In the genomic region with DNA sequence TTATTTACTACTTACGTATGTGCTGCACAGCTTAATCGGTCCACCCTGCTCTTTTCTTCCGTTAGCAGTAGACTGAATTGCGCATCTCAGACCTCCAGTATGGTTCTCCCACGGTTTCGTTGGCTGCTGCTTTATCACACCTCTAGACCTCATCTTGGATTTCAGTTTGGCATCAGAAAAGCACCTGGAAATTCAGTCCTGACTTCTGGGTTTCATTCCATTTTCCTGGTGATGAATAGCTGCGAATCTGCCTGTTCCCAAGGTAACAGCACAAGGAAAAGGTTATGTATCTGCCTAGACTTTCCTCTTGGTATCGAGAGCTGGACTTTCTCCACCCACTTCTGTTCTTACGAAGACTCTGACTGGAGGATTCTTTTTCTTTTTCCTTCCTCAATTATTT, we compare ENCODE assay signal across 9 mouse cellular contexts. TPM values are rescaled to one million over a fixed set of nuclear protein-coding genes. Genes with fewer than 3 reads are reported as not detected.
DNase-seq lines count a peak whose midpoint lies in the region; ATAC-seq and TF ChIP-seq lines count a peak whose summit lies in the region.
"Had no signal": no experiment of that assay in that cellular context is flagged by ENCODE, and none has a peak within 500 bp of the region (broad histone marks: within the 10 kb centered on the region; RNA-seq: fewer than 3 reads in every experiment).

A gene (minus strand): TSS at position 101 of the 400 bp plus-strand sequence.

- no peaks in the 10 kb centered on the region for H3K36me3 ChIP-seq in liver, embryonic 11.5 days (ENCODE audit: control insufficient read depth, insufficient read depth, low read length)
- no peaks in the 10 kb centered on the region for H3K36me3 ChIP-seq in forebrain, embryonic 12.5 days (replicated peaks)
- H3K36me3 ChIP-seq in limb, embryonic 12.5 days: no peaks in the 10 kb centered on the region
- no peaks in the 10 kb centered on the region for H3K36me3 ChIP-seq in small intestine, adult 2 months (ENCODE audit: control insufficient read depth, insufficient read depth, low read length)

- intact Hi-C loops in heart, postnatal 25 days (cut with DNase I): no loop called here

- no peak for DNase-seq in liver, embryonic 11.5 days (ENCODE audit: low spot score)
- no peak for DNase-seq in liver
- no peak for DNase-seq in heart, postnatal 25 days (ENCODE audit: low spot score)
- no peak for DNase-seq in thymus, postnatal 36 days

- TF ChIP-seq POLR2A in small intestine, adult 2 months (IDR thresholded peaks at IDR 0.05; ENCODE audit: low read depth, low read length): no peak

- H3K4me1 ChIP-seq in liver, embryonic 11.5 days (replicated peaks; ENCODE audit: control insufficient read depth, insufficient read depth, low read length): no peaks in the 10 kb centered on the region
- H3K4me1 ChIP-seq in forebrain, embryonic 12.5 days: peaks cover 9% of the 10 kb centered on the region
- H3K4me1 ChIP-seq in limb, embryonic 12.5 days (replicated peaks): peaks cover 4% of the 10 kb centered on the region; the same call in 1 of the 2 replicates
- H3K4me1 ChIP-seq in small intestine, adult 2 months (ENCODE audit: control insufficient read depth, insufficient read depth, insufficient read length, low read length): no peaks in the 10 kb centered on the region

- no peaks in the 10 kb centered on the region for H3K9me3 ChIP-seq in liver, embryonic 11.5 days (ENCODE audit: control insufficient read depth, low read length)
- H3K9me3 ChIP-seq in forebrain, embryonic 12.5 days: no peaks in the 10 kb centered on the region
- H3K9me3 ChIP-seq in limb, embryonic 12.5 days: no peaks in the 10 kb centered on the region

- H3K27me3 ChIP-seq in liver, embryonic 11.5 days (replicated peaks; ENCODE audit: control insufficient read depth, insufficient read depth, low read length): no peaks in the 10 kb centered on the region
- H3K27me3 ChIP-seq in forebrain, embryonic 12.5 days: no peaks in the 10 kb centered on the region
- H3K27me3 ChIP-seq in limb, embryonic 12.5 days: no peaks in the 10 kb centered on the region
- no peaks in the 10 kb centered on the region for H3K27me3 ChIP-seq in small intestine, adult 2 months (ENCODE audit: control insufficient read depth, insufficient read depth, low read length)

- H3K27ac ChIP-seq in liver, embryonic 11.5 days (ENCODE audit: low read depth, low read length): no peak within 1 kb of the TSS
- no peak within 1 kb of the TSS for H3K27ac ChIP-seq in forebrain, embryonic 12.5 days
- H3K27ac ChIP-seq in limb, embryonic 12.5 days: no peak within 1 kb of the TSS
- no peak within 1 kb of the TSS for H3K27ac ChIP-seq in small intestine, adult 2 months (ENCODE audit: insufficient read depth, low read depth, low read length)

- WGBS in liver, embryonic 11.5 days: 85% methylated on average over 9 of the region's 9 CpGs
- 93% methylated on average over 9 of the region's 9 CpGs for WGBS in forebrain, embryonic 12.5 days
- 84% methylated on average over 9 of the region's 9 CpGs for WGBS in limb, embryonic 12.5 days
- 91% methylated on average over 9 of the region's 9 CpGs for WGBS in small intestine, adult 2 months

- no peak within 1 kb of the TSS for H3K9ac ChIP-seq in liver, embryonic 11.5 days (ENCODE audit: low read depth, low read length)
- H3K9ac ChIP-seq in forebrain, embryonic 12.5 days: no peak within 1 kb of the TSS
- H3K9ac ChIP-seq in limb, embryonic 12.5 days (replicated peaks): no peak within 1 kb of the TSS

- H3K4me2 ChIP-seq in liver, embryonic 11.5 days: no peak within 1 kb of the TSS
- H3K4me2 ChIP-seq in forebrain, embryonic 12.5 days: no peak within 1 kb of the TSS
- H3K4me2 ChIP-seq in limb, embryonic 12.5 days: no peak within 1 kb of the TSS

- H3K4me3 ChIP-seq in liver, embryonic 11.5 days (ENCODE audit: low read depth, low read length): no peak within 1 kb of the TSS
- H3K4me3 ChIP-seq in forebrain, embryonic 12.5 days (replicated peaks): no peak within 1 kb of the TSS
- H3K4me3 ChIP-seq in limb, embryonic 12.5 days (replicated peaks): no peak within 1 kb of the TSS
- H3K4me3 ChIP-seq in small intestine, adult 2 months (ENCODE audit: low read depth, low read length): no peak within 1 kb of the TSS
- H3K4me3 ChIP-seq: myocyte had no signal

- no peak for ATAC-seq in liver, embryonic 11.5 days (replicated peaks; ENCODE audit: low FRiP score)
- ATAC-seq in forebrain, embryonic 12.5 days (ENCODE audit: low FRiP score): no peak
- no peak for ATAC-seq in limb, embryonic 12.5 days (ENCODE audit: insufficient number of reproducible peaks, insufficient read depth, low FRiP score, low TSS enrichment, low read depth)
- ATAC-seq in activated CD4-positive, CD25-positive, alpha-beta regulatory T cell, adult 4 months: no peak

- TF ChIP-seq CTCF in small intestine, adult 2 months (IDR thresholded peaks at IDR 0.05; ENCODE audit: extremely low read depth, insufficient read length, insufficient replicate concordance, low read depth, low read length): no peak

RNA-seq across cellular contexts. Expression of the gene that starts here (rescaled TPM):
- polyA plus RNA-seq in liver, embryonic 11.5 days (2014; fragmentation: Nextera tagmentation; extraction: Ambion mirVana): 21.6 and 25.3 TPM in 2 replicates
- 16.1 and 20.7 TPM in 2 replicates for polyA plus RNA-seq in forebrain, embryonic 12.5 days (2016; fragmentation: Nextera tagmentation; extraction: Ambion mirVana)
- total RNA-seq in heart, postnatal 25 days (2021): 10 to 100 TPM; 52.6 to 58.2 TPM
- 19.8 and 24.1 TPM in 2 replicates for polyA plus RNA-seq in limb, embryonic 12.5 days (2016; fragmentation: Nextera tagmentation; extraction: Ambion mirVana)
- polyA plus RNA-seq in small intestine, adult 2 months (2012; rRNA removed): 5.1 and 10.6 TPM in 2 replicates
- polyA plus RNA-seq in activated CD4-positive, CD25-positive, alpha-beta regulatory T cell, adult 4 months (2017; shearing (Covaris generic)): 1 to 10 TPM; 4.1 to 5.4 TPM
